Comparison of ENCODE assay signal across 17 mouse cellular contexts in the genomic region with DNA sequence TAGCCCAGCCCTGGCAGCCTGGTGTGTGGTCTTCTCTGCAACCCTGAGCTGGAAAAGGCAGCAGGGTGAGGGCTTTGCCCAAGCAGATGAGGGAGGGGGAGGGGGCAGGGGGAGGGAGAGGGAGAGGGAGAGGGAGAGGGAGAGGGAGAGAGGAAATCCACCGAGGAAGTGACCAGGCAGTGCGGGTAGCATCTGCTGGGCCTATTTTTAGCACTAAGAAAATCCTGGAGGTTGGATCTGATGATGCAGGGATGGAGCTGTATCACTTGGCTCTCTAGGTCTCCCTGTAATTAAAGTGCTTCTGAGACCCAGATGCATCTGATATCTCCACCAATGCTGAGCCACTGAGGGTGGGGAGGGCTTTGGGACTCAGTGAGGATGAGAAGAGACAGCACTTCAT.
DNase-seq lines count a peak whose midpoint lies in the region; ATAC-seq lines count a peak whose summit lies in the region.
"Had no signal": no experiment of that assay in that cellular context is flagged by ENCODE, and none has a peak within 500 bp of the region (broad histone marks: within the 10 kb centered on the region; RNA-seq: fewer than 3 reads in every experiment).

No protein-coding gene starts in this region.

- DNase-seq in cerebellum, adult 9-11 months: no peak
- no peak for DNase-seq in frontal cortex, postnatal 25 days (ENCODE audit: low spot score in 2 of 2)
- peak; percentile 73 for DNase-seq in retina, postnatal 1 day
- no peak for DNase-seq in retina, embryonic 14.5 days (ENCODE audit: low spot score)
- DNase-seq: adrenal gland, adult 8-10 months; adrenal gland, postnatal 14 days; adrenal gland, postnatal 36 days; B cell, adult 2 months; cerebellum, adult 11-12 months; embryo, embryonic 11 days; forebrain, postnatal 0 days had no signal

- peak; percentile 71; the same call in 1 of the 2 replicates for ATAC-seq in cerebellum, adult (ENCODE audit: insufficient number of reproducible peaks, low FRiP score, low TSS enrichment)
- peak; percentile 47; the same call in 1 of the 2 replicates for ATAC-seq in frontal cortex, adult (ENCODE audit: low TSS enrichment)
- ATAC-seq: activated CD4-positive, CD25-positive, alpha-beta regulatory T cell, adult 4 months; CD4-positive, CD25-positive, alpha-beta regulatory T cell, adult 4 months; forebrain, embryonic 15.5 days; forebrain, postnatal 0 days; Patski had no signal
